Mouse (Mus musculus) intestine, embryonic 14.5 days (tissue): ENCODE data around the gene Dctn1. TPM values are rescaled to one million over a fixed set of nuclear protein-coding genes. Genes with fewer than 3 reads are reported as not detected.
A peak's percentile ranks its signal among the peaks of the same experiment; 100 is the strongest.

Source experiments
- ATAC-seq: fragments of 200-750 bp; cut with Nextera tagmentation; replicated peaks from 2 replicates; pipeline ENCODE4 v1.8.0; 2017; ENCODE audit warnings: low read depth, moderate number of reproducible peaks, moderate TSS enrichment, moderate library complexity; ENCODE audit not compliant: low FRiP score, low TSS enrichment
- DNase-seq: peaks from one replicate; pipeline ENCODE4 v3.0.0-alpha.2; 2018; ENCODE audit warnings: low spot score
- H3K27ac ChIP-seq: fragments of 300-500 bp; sonication (generic); 2 replicates; pipeline ENCODE4 v1.5.1; 2014; ENCODE audit warnings: low read depth, mild to moderate bottlenecking, control low read depth
- H3K27me3 ChIP-seq: fragments of 300-500 bp; sonication (generic); replicated peaks from 2 replicates; pipeline ENCODE4 v1.6.1; 2014; ENCODE audit warnings: low read length, control low read depth; ENCODE audit not compliant: control insufficient read depth, insufficient read depth
- H3K36me3 ChIP-seq: fragments of 300-500 bp; sonication (generic); 2 replicates; pipeline ENCODE4 v1.6.1; 2014; ENCODE audit warnings: low read length, control low read depth; ENCODE audit not compliant: control insufficient read depth, insufficient read depth
- H3K4me1 ChIP-seq: fragments of 300-500 bp; sonication (generic); replicated peaks from 2 replicates; pipeline ENCODE4 v1.6.1; 2014; ENCODE audit warnings: low read length, control low read depth, mixed read lengths; ENCODE audit not compliant: control insufficient read depth, insufficient read depth
- H3K4me2 ChIP-seq: fragments of 300-500 bp; sonication (generic); 2 replicates; pipeline ENCODE4 v1.6.1; 2014; ENCODE audit warnings: low read length
- H3K4me3 ChIP-seq: fragments of 300-500 bp; sonication (generic); 2 replicates; pipeline ENCODE4 v1.5.1; 2014; ENCODE audit warnings: low read depth, low read length, control low read depth, mixed read lengths
- H3K9ac ChIP-seq: fragments of 300-500 bp; sonication (generic); 2 replicates; pipeline ENCODE4 v1.6.1; 2014; ENCODE audit warnings: mild to moderate bottlenecking, low read length
- H3K9me3 ChIP-seq: fragments of 300-500 bp; sonication (generic); 2 replicates; pipeline ENCODE4 v1.6.1; 2016; ENCODE audit warnings: low read length, control low read depth; ENCODE audit not compliant: control insufficient read depth
- WGBS: fragments of 180-500 bp; shearing (Covaris S2); extraction: QIAGEN DNeasy Blood & Tissue Kit; methylation state at CpG from one replicate; pipeline ENCODE4 v1.1.7; 2014; 5-methylcytosine and 5-hydroxymethylcytosine counted together
- polyA plus RNA-seq: library from polyadenylated mRNA; unstranded; fragments of >200 nt; fragmentation: Nextera tagmentation; extraction: Ambion mirVana; gene quantifications from 2 replicates; pipeline ENCODE4 v1.2.1, GENCODE M21; 2014

Dctn1 gene
- polyA plus RNA-seq, 1 experiment from 2014 or later = 76.0 TPM

DNA sequence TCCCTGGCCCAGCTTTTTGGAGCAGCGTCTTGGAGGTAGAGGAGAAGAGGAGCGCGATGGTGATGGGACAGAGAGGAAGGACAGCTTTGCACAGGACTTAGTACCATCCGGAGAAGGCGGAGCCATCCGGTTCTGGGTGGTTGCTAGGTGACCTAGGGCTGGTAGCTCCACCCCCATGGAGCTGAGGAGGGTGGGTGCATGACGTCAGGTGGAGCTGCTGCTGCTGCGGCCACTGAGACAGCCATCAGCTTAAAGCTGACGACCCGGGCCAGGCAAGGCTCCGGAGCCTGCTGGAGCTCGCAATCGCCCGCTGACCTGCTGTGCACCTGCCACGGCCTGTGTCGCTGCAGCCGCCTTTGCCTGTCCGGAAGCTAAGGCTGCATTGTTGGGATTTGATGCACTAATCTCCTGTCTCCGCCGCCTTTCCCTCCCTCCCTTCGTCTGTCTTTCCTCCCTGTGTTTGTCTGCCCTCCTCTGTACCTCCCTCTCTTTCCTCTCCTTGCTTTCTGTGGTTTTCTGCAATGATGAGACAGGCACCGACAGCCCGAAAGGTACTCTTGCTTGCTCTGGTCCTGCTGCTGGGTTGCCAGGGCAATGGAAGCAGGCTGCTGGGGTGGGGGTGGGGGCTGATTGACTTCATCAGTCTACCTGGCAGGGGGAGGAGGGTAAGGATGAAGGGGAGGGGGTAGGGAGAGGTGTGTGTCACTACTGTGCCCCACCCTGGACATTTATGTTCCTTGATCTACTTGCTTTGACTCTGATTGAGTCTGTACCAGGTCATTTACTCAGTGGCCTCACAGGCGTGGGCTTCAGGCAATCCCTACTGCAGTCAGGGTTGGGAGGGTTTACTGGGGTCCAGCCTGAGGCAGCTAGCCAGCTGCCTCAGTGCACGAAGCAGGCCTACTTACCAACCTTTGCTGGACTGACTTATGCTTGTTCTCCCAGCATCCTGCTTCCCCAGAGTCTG, 20.5 kb downstream of the Dctn1 start:
- H3K4me3 ChIP-seq = peak overlapping the region; percentile 17; the same call in 1 of the 2 replicates
- peak overlapping the region; percentile 44 for H3K4me2 ChIP-seq
- no peaks in the 10 kb centered on the region for H3K27me3 ChIP-seq
- H3K27ac ChIP-seq = 0 out of 2 replicates have a peak overlapping the region, but pooled peaks have one; percentile 22
- no peaks in the 10 kb centered on the region for H3K9me3 ChIP-seq
- DNase-seq = peak; percentile 75
- WGBS = 13% methylated on average over 25 of the region's 25 CpGs
- no peak overlapping the region; the same call in 1 of the 2 replicates for H3K9ac ChIP-seq
- H3K4me1 ChIP-seq = peaks cover 5% of the 10 kb centered on the region; the same call in 1 of the 2 replicates
- peaks cover 54% of the 10 kb centered on the region for H3K36me3 ChIP-seq
- ATAC-seq = peak; percentile 91

DNA sequence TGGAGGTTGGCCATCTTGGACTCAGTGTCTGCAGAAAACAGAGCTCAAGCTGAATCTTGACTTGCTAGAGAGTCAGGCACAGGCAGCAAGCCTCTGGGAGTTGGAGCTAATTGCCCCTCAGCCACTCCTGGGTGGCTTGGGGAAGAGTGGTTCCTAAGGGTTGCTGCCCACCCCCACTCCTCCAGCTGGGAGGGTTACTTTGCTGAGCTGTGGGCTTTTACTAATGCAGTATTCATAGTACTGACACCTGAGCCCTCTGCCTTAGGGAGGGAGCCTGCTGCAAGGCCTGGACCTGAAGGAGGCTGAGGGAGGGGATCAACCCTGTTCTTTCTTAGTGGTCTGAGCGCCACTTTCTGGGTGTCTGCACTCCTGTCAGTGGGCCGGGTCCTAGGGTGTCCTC, 21.2 kb downstream of the Dctn1 start:
- no peak for DNase-seq

DNA sequence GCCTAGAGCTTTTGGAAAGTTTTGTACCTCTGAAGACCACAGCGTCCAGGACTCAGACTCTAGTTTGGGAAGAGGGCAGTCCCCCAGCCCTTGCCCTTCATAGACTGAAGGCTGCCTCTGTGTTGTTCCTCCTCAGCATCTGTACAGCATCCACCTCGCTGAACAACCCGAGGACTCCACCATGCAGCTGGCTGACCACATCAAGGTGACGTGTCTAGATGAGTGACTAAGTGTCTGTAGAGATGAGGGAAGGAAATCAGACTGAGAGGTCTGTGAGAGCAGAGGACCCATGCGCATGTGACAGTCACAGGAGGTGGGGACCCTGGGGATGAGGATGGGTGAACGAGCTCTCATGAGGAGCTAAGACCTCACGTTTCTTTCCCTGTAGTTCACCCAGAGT, 27.9 kb downstream of the Dctn1 start:
- peaks cover 100% of the 10 kb centered on the region for H3K36me3 ChIP-seq
- H3K27me3 ChIP-seq = no peaks in the 10 kb centered on the region
- no peak overlapping the region for H3K4me3 ChIP-seq
- WGBS = 89% methylated on average over 7 of the region's 7 CpGs
- H3K27ac ChIP-seq = no peak overlapping the region
- no peaks in the 10 kb centered on the region for H3K9me3 ChIP-seq
- no peaks in the 10 kb centered on the region for H3K4me1 ChIP-seq
- ATAC-seq (no peak), DNase-seq (no peak)
- H3K4me2 ChIP-seq = no peak overlapping the region
- H3K9ac ChIP-seq = no peak overlapping the region

More for the DNA sequence above, 21.2 kb downstream of the Dctn1 start:
- peaks cover 62% of the 10 kb centered on the region for H3K36me3 ChIP-seq
- no peak overlapping the region for H3K27ac ChIP-seq
- ATAC-seq = no peak
- no peaks in the 10 kb centered on the region for H3K27me3 ChIP-seq
- H3K4me1 ChIP-seq = peaks cover 5% of the 10 kb centered on the region; the same call in 1 of the 2 replicates
- H3K4me2 ChIP-seq = no peak overlapping the region
- H3K4me3 ChIP-seq = no peak overlapping the region
- WGBS = 89% methylated on average over 2 of the region's 2 CpGs
- H3K9me3 ChIP-seq = no peaks in the 10 kb centered on the region
- H3K9ac ChIP-seq = no peak overlapping the region

DNA sequence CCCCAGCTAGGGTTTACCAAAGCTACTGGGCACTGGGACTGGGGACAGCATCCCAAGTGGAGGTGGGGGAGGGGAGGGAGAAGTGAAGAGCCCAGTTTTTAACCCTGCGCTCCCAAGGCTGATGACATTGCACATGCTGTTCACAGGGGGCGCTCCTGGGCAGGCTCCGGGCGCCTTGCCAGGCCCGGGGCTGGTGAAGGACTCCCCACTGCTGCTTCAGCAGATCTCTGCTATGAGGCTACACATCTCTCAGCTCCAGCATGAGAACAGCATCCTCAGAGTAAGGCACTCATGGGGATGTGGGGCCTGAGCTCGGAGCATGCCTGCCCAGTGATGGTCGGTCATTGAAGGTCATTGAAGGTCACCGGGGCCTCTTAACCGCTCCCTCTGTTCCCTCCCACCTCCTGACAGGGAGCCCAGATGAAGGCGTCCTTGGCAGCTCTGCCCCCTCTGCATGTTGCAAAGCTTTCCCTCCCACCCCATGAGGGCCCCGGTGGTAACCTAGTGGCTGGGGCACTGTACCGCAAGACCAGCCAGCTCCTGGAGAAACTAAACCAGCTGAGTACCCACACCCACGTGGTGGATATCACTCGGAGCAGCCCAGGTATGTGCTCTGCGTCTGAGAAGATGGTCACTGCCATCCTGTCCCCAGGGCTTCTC, 31.8 kb downstream of the Dctn1 start:
- H3K36me3 ChIP-seq = peaks cover 86% of the 10 kb centered on the region
- no peak overlapping the region for H3K9ac ChIP-seq
- WGBS = 44% methylated on average over 15 of the region's 15 CpGs
- H3K27me3 ChIP-seq = no peaks in the 10 kb centered on the region
- no peaks in the 10 kb centered on the region for H3K4me1 ChIP-seq
- H3K4me3 ChIP-seq = no peak overlapping the region
- no peak overlapping the region for H3K4me2 ChIP-seq
- no peak overlapping the region for H3K27ac ChIP-seq
- ATAC-seq (no peak), DNase-seq (no peak)
- no peaks in the 10 kb centered on the region for H3K9me3 ChIP-seq

DNA sequence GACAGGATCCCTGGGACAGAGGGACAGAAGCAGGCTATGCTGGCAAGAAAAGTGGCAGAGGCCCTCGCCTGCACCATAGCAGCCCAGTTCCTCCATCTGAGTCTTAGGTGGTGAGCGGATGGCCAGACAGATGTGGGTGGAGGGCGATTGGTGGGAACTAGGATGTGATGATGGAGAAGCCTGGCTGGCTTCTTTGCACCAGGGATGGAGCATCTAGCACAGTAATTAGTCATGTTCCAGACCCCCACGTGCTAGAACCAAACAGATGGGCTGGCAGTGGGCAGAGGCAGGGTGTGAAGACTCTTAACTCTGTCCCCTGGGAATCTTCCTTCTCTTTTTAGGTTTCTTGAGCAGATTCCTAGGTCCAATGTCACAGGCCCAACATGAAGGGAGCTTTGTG, 37.6 kb downstream of the Dctn1 start:
- 82% methylated on average over 4 of the region's 4 CpGs for WGBS
- no peak overlapping the region for H3K4me3 ChIP-seq

DNA sequence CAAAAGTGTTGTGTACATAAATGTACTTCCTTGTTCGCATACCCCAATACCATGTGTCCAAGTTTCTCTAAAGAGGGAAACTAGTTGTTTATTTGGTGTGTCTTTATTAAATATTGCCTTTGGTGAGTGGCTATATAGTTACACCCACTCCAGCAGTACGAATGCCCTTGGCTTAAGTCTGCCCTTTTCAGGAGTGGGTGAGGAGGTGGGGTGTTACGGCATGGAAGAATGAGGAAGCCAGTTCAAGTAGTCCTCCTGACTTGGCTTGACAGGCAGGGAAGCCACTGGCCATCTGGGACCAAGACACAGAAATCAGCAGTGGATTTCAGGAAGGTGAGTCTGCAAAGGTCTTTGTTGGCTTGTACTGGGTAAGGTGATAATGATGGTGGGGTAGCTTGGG, 40.1 kb downstream of the Dctn1 start:
- WGBS = 85% methylated on average over 3 of the region's 3 CpGs

More for the DNA sequence above, 37.6 kb downstream of the Dctn1 start:
- H3K36me3 ChIP-seq = peaks cover 27% of the 10 kb centered on the region
- H3K27ac ChIP-seq = no peak overlapping the region
- no peaks in the 10 kb centered on the region for H3K4me1 ChIP-seq
- no peak overlapping the region for H3K9ac ChIP-seq
- ATAC-seq = no peak
- H3K9me3 ChIP-seq = no peaks in the 10 kb centered on the region
- no peak for DNase-seq
- no peaks in the 10 kb centered on the region for H3K27me3 ChIP-seq
- H3K4me2 ChIP-seq = no peak overlapping the region

DNA sequence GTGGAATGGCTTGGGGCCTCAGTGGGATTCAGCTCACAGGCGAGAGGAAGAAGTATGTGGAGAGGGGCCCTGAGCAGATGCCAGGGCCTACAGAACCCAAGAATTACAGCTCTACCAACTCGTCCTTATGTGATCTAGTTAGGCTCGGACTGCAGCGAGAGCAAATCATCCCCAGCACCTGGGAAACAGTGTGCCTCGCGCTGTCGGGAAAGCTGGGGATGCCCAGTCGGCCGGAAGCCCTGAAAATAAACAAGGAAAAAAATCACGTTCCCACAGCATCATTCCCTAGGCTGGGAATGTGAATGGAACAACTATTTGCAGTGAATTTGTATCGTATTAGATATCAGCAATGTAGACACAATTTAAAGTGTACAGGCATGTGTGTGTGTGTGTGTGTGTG, 40.6 kb downstream of the Dctn1 start:
- Histone ChIP-seq H3K27ac (no peak overlapping the region), H3K9me3 (no peaks in the 10 kb centered on the region), H3K36me3 (no peaks in the 10 kb centered on the region), H3K4me3 (no peak overlapping the region), H3K4me1 (no peaks in the 10 kb centered on the region), H3K27me3 (no peaks in the 10 kb centered on the region), H3K4me2 (no peak overlapping the region), H3K9ac (no peak overlapping the region)
- no peak for DNase-seq
- 53% methylated on average over 11 of the region's 11 CpGs for WGBS
- ATAC-seq = no peak

More for the DNA sequence above, 40.1 kb downstream of the Dctn1 start:
- no peaks in the 10 kb centered on the region for H3K27me3 ChIP-seq
- H3K4me3 ChIP-seq = no peak overlapping the region
- no peak for ATAC-seq
- no peaks in the 10 kb centered on the region for H3K4me1 ChIP-seq
- no peak for DNase-seq
- H3K9ac ChIP-seq = no peak overlapping the region
- H3K9me3 ChIP-seq = no peaks in the 10 kb centered on the region
- H3K4me2 ChIP-seq = no peak overlapping the region
- no peak overlapping the region for H3K27ac ChIP-seq
- H3K36me3 ChIP-seq = peaks cover 4% of the 10 kb centered on the region

DNA sequence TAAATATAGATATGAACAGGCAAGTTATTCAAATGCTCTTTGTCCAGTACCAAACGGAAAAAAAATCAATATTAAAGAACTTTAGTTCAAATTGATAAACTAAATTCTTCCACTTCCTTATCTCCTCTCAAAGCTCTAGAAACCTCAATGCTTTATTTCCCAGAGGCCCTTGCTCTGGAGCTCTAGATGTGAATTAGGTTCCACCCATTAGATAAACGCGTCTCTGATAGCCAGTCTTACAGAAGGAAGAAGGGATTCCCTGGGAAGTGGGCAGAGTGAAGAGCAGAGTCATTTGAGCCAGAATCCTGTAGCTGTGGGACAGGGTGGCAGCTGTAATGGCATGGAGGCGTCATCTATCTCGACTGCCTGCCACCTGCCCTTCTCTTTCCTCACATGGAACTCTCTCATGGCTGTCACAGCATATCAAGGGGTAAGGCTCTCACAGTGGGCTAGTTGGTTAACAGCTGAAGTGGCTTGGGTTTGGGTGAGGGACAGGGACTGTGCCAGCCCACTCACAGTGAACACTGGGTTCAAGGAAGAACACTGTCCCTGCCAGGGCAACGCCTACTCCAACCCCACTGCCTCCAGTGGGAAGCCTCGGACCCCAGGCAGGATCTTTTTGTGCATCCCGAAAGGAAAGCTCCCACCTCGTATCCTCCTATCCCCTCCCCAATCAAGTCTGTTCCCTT, 41.8 kb downstream of the Dctn1 start:
- no peaks in the 10 kb centered on the region for H3K27me3 ChIP-seq
- H3K36me3 ChIP-seq = no peaks in the 10 kb centered on the region
- DNase-seq (no peak), ATAC-seq (0 out of 2 replicates have a peak, but pooled peaks have one; percentile 23)
- H3K27ac ChIP-seq = no peak overlapping the region
- H3K9me3 ChIP-seq = no peaks in the 10 kb centered on the region
- H3K9ac ChIP-seq = no peak overlapping the region
- H3K4me3 ChIP-seq = no peak overlapping the region
- 66% methylated on average over 9 of the region's 9 CpGs for WGBS
- no peak overlapping the region for H3K4me2 ChIP-seq
- H3K4me1 ChIP-seq = no peaks in the 10 kb centered on the region
